Mouse (Mus musculus) intestine, embryonic 15.5 days (tissue): Measurements from ENCODE around the gene Mpp3. TPM values are rescaled to one million over a fixed set of nuclear protein-coding genes. Genes with fewer than 3 reads are reported as not detected.

Experiments used
- ATAC-seq: fragments of 200-750 bp; cut with Nextera tagmentation; 2 replicates; pipeline ENCODE4 v1.8.0; 2017; ENCODE audit warnings: moderate TSS enrichment, moderate library complexity
- H3K27ac ChIP-seq: fragments of 300-500 bp; sonication (generic); 2 replicates; pipeline ENCODE4 v1.5.1; 2015; ENCODE audit warnings: mild to moderate bottlenecking, inconsistent platforms
- H3K27me3 ChIP-seq: fragments of 300-500 bp; sonication (generic); replicated peaks from 2 replicates; pipeline ENCODE4 v1.6.1; 2015; ENCODE audit warnings: inconsistent platforms
- H3K36me3 ChIP-seq: fragments of 300-500 bp; sonication (generic); 2 replicates; pipeline ENCODE4 v1.6.1; 2015; ENCODE audit warnings: inconsistent platforms
- H3K4me1 ChIP-seq: fragments of 300-500 bp; sonication (generic); replicated peaks from 2 replicates; pipeline ENCODE4 v1.6.1; 2015; ENCODE audit warnings: inconsistent platforms
- H3K4me2 ChIP-seq: fragments of 300-500 bp; sonication (generic); replicated peaks from 2 replicates; pipeline ENCODE4 v1.6.1; 2015; ENCODE audit warnings: mild to moderate bottlenecking, inconsistent platforms
- H3K4me3 ChIP-seq: fragments of 300-500 bp; sonication (generic); replicated peaks from 2 replicates; pipeline ENCODE4 v1.5.1; 2015; ENCODE audit warnings: inconsistent platforms
- H3K9ac ChIP-seq: fragments of 300-500 bp; sonication (generic); 2 replicates; pipeline ENCODE4 v1.6.1; 2015; ENCODE audit warnings: inconsistent platforms
- H3K9me3 ChIP-seq: fragments of 300-500 bp; sonication (generic); 2 replicates; pipeline ENCODE4 v1.6.1; 2016; ENCODE audit warnings: inconsistent platforms
- WGBS: fragments of 180-500 bp; shearing (Covaris S2); methylation state at CpG from one replicate; pipeline ENCODE4 v1.1.7; 2015; 5-methylcytosine and 5-hydroxymethylcytosine counted together
- polyA plus RNA-seq: library from polyadenylated mRNA; unstranded; fragments of >200 nt; fragmentation: Nextera tagmentation; extraction: Ambion mirVana; gene quantifications from 2 replicates; pipeline ENCODE4 v1.2.1, GENCODE M21; 2015

Gene Mpp3
- polyA plus RNA-seq, 1 experiment from 2014 or later, result 7.6 TPM

GRCm38 (mm10) chr11:101983431-101983921, 44.8 kb downstream of the Mpp3 start:
- H3K4me1 ChIP-seq, result peaks cover 10% of the 10 kb centered on the region
- no peaks in the 10 kb centered on the region for H3K9me3 ChIP-seq

GRCm38 (mm10) chr11:101982981-101983411, 45.3 kb downstream of the Mpp3 start:
- H3K27me3 ChIP-seq, result no peaks in the 10 kb centered on the region
- H3K9ac ChIP-seq, result no peak overlapping the region
- no peak overlapping the region for H3K4me3 ChIP-seq
- no peak overlapping the region; the same call in 1 of the 2 replicates for H3K4me2 ChIP-seq
- H3K27ac ChIP-seq, result no peak overlapping the region
- no peak for ATAC-seq
- no peaks in the 10 kb centered on the region for H3K36me3 ChIP-seq
- 60% methylated on average over 6 of the region's 6 CpGs for WGBS
- H3K9me3 ChIP-seq, result no peaks in the 10 kb centered on the region
- H3K4me1 ChIP-seq, result peaks cover 10% of the 10 kb centered on the region

More at GRCm38 (mm10) chr11:101983431-101983921, 44.8 kb downstream of the Mpp3 start:
- H3K4me3 ChIP-seq, result no peak overlapping the region
- no peak overlapping the region for H3K9ac ChIP-seq
- ATAC-seq, result no peak
- peak overlapping the region; percentile 98; the same call in 1 of the 2 replicates for H3K4me2 ChIP-seq
- no peaks in the 10 kb centered on the region for H3K27me3 ChIP-seq
- 62% methylated on average over 10 of the region's 10 CpGs for WGBS
- H3K27ac ChIP-seq, result no peak overlapping the region
- H3K36me3 ChIP-seq, result no peaks in the 10 kb centered on the region

- Histone ChIP-seq H3K27me3 (no peaks in the 10 kb centered on the region), H3K4me1 (peaks cover 10% of the 10 kb centered on the region), H3K9ac (no peak overlapping the region), H3K9me3 (no peaks in the 10 kb centered on the region), H3K36me3 (no peaks in the 10 kb centered on the region), H3K4me2 (no peak overlapping the region), H3K4me3 (no peak overlapping the region), H3K27ac (no peak overlapping the region)
- 75% methylated on average over 12 of the region's 12 CpGs for WGBS
- ATAC-seq, result no peak
These were observed 46.4 kb downstream of the Mpp3 start for GRCm38 (mm10) chr11:101981850-101982249.

GRCm38 (mm10) chr11:101980603-101981157, 47.6 kb downstream of the Mpp3 start:
- Histone ChIP-seq H3K9me3 (no peaks in the 10 kb centered on the region), H3K4me3 (no peak overlapping the region), H3K27ac (no peak overlapping the region), H3K36me3 (no peaks in the 10 kb centered on the region; the same call in 1 of the 2 replicates), H3K9ac (no peak overlapping the region), H3K4me1 (peaks cover 8% of the 10 kb centered on the region), H3K4me2 (no peak overlapping the region), H3K27me3 (no peaks in the 10 kb centered on the region)
- WGBS, result 84% methylated on average over 9 of the region's 9 CpGs
- no peak for ATAC-seq

- ATAC-seq, result no peak
- Histone ChIP-seq H3K4me3 (no peak overlapping the region), H3K27ac (no peak overlapping the region), H3K27me3 (no peaks in the 10 kb centered on the region), H3K4me1 (peaks cover 5% of the 10 kb centered on the region), H3K36me3 (no peaks in the 10 kb centered on the region; the same call in 1 of the 2 replicates), H3K4me2 (no peak overlapping the region), H3K9me3 (no peaks in the 10 kb centered on the region), H3K9ac (no peak overlapping the region)
- 91% methylated on average over 5 of the region's 5 CpGs for WGBS
These were observed 49.1 kb downstream of the Mpp3 start for GRCm38 (mm10) chr11:101979140-101979539.

GRCm38 (mm10) chr11:101976949-101977348, 51.3 kb downstream of the Mpp3 start:
- no peak for ATAC-seq
- Histone ChIP-seq H3K27ac (no peak overlapping the region), H3K36me3 (no peaks in the 10 kb centered on the region; the same call in 1 of the 2 replicates), H3K4me2 (no peak overlapping the region), H3K9ac (no peak overlapping the region), H3K4me3 (no peak overlapping the region), H3K27me3 (no peaks in the 10 kb centered on the region), H3K9me3 (no peaks in the 10 kb centered on the region), H3K4me1 (no peaks in the 10 kb centered on the region)
- WGBS, result 96% methylated on average over 7 of the region's 7 CpGs

- no peaks in the 10 kb centered on the region for H3K9me3 ChIP-seq
- H3K9ac ChIP-seq, result no peak overlapping the region
- ATAC-seq, result no peak
- H3K4me2 ChIP-seq, result no peak overlapping the region
- no peak overlapping the region for H3K4me3 ChIP-seq
- no peaks in the 10 kb centered on the region; the same call in 1 of the 2 replicates for H3K36me3 ChIP-seq
- H3K4me1 ChIP-seq, result no peaks in the 10 kb centered on the region
- WGBS, result 57% methylated on average over 9 of the region's 9 CpGs
- no peaks in the 10 kb centered on the region for H3K27me3 ChIP-seq
- H3K27ac ChIP-seq, result no peak overlapping the region
These were observed 53.3 kb downstream of the Mpp3 start for GRCm38 (mm10) chr11:101974923-101975322.

- H3K27ac ChIP-seq, result no peak overlapping the region
- H3K36me3 ChIP-seq, result no peaks in the 10 kb centered on the region; the same call in 1 of the 2 replicates
- H3K9me3 ChIP-seq, result no peaks in the 10 kb centered on the region
- no peak overlapping the region for H3K4me3 ChIP-seq
- 33% methylated on average over 6 of the region's 6 CpGs for WGBS
- no peak overlapping the region for H3K9ac ChIP-seq
- no peaks in the 10 kb centered on the region for H3K4me1 ChIP-seq
- no peak overlapping the region for H3K4me2 ChIP-seq
- no peak for ATAC-seq
- H3K27me3 ChIP-seq, result no peaks in the 10 kb centered on the region
These were observed 54.1 kb downstream of the Mpp3 start for GRCm38 (mm10) chr11:101974181-101974580.

GRCm38 (mm10) chr11:101973496-101973895, 54.8 kb downstream of the Mpp3 start:
- H3K27me3 ChIP-seq, result no peaks in the 10 kb centered on the region
- H3K36me3 ChIP-seq, result no peaks in the 10 kb centered on the region; the same call in 1 of the 2 replicates
- no peak overlapping the region for H3K9ac ChIP-seq
- 72% methylated on average over 9 of the region's 9 CpGs for WGBS
- H3K27ac ChIP-seq, result no peak overlapping the region
- no peaks in the 10 kb centered on the region for H3K9me3 ChIP-seq
- H3K4me1 ChIP-seq, result no peaks in the 10 kb centered on the region
- no peak for ATAC-seq
- H3K4me3 ChIP-seq, result no peak overlapping the region
- no peak overlapping the region for H3K4me2 ChIP-seq

GRCm38 (mm10) chr11:101972651-101973050, 55.6 kb downstream of the Mpp3 start:
- no peaks in the 10 kb centered on the region for H3K4me1 ChIP-seq
- H3K9ac ChIP-seq, result no peak overlapping the region
- 93% methylated on average over 5 of the region's 5 CpGs for WGBS
- peaks cover 4% of the 10 kb centered on the region for H3K27me3 ChIP-seq
- no peaks in the 10 kb centered on the region; the same call in 1 of the 2 replicates for H3K36me3 ChIP-seq
- no peak overlapping the region for H3K4me2 ChIP-seq
- no peak for ATAC-seq
- no peak overlapping the region for H3K4me3 ChIP-seq
- H3K27ac ChIP-seq, result no peak overlapping the region
- H3K9me3 ChIP-seq, result no peaks in the 10 kb centered on the region

GRCm38 (mm10) chr11:101972097-101972496, 56.2 kb downstream of the Mpp3 start:
- Histone ChIP-seq H3K27me3 (peaks cover 9% of the 10 kb centered on the region), H3K4me2 (no peak overlapping the region), H3K4me3 (no peak overlapping the region), H3K9ac (no peak overlapping the region), H3K9me3 (no peaks in the 10 kb centered on the region), H3K4me1 (no peaks in the 10 kb centered on the region), H3K27ac (no peak overlapping the region), H3K36me3 (no peaks in the 10 kb centered on the region; the same call in 1 of the 2 replicates)
- ATAC-seq, result no peak
- 81% methylated on average over 3 of the region's 3 CpGs for WGBS

GRCm38 (mm10) chr11:101971410-101971809, 56.9 kb downstream of the Mpp3 start:
- no peak overlapping the region for H3K4me3 ChIP-seq
- ATAC-seq, result no peak
- no peaks in the 10 kb centered on the region for H3K4me1 ChIP-seq
- H3K27me3 ChIP-seq, result peaks cover 16% of the 10 kb centered on the region
- no peak overlapping the region for H3K9ac ChIP-seq
- H3K27ac ChIP-seq, result no peak overlapping the region
- H3K9me3 ChIP-seq, result no peaks in the 10 kb centered on the region
- H3K36me3 ChIP-seq, result no peaks in the 10 kb centered on the region; the same call in 1 of the 2 replicates
- H3K4me2 ChIP-seq, result no peak overlapping the region
- WGBS, result 48% methylated on average over 3 of the region's 3 CpGs

- H3K4me2 ChIP-seq, result no peak overlapping the region
- no peak overlapping the region for H3K27ac ChIP-seq
- WGBS, result 76% methylated on average over 13 of the region's 13 CpGs
- no peak overlapping the region for H3K9ac ChIP-seq
- H3K27me3 ChIP-seq, result peaks cover 32% of the 10 kb centered on the region
- ATAC-seq, result no peak
- H3K4me1 ChIP-seq, result no peaks in the 10 kb centered on the region
- H3K4me3 ChIP-seq, result no peak overlapping the region
- no peaks in the 10 kb centered on the region for H3K36me3 ChIP-seq
- no peaks in the 10 kb centered on the region for H3K9me3 ChIP-seq
These were observed 58.4 kb downstream of the Mpp3 start for GRCm38 (mm10) chr11:101969835-101970234.
